8 mouse cellular contexts compared by ENCODE assay signal in the genomic region with DNA sequence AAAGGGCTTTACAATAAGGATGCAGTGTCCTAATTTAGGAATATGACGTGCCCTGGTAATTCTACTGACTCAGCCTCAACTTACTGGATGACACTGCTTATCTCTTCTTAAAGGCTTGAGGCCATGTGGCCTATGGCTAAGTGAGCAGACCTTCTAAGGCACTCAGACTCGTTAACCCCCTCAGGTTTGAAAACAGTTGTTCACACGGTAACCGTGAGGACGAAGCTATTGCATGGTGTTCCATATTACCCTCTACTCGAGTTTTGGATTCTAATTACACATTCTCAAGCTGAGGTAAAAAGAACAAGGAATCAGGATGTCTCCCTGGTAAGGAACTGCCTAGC. TPM values are rescaled to one million over a fixed set of nuclear protein-coding genes. Genes with fewer than 3 reads are reported as not detected.
DNase-seq lines count a peak whose midpoint lies in the region; ATAC-seq and TF ChIP-seq lines count a peak whose summit lies in the region.

No protein-coding gene starts in this region.

- H3K4me3 ChIP-seq in lung, embryonic 14.5 days (ENCODE audit: low read depth, low read length): peak overlapping the region; percentile 87
- peak overlapping the region; percentile 74 for H3K4me3 ChIP-seq in hindbrain, embryonic 15.5 days
- H3K4me3 ChIP-seq in midbrain, embryonic 16.5 days (ENCODE audit: low read depth, low read length): peak overlapping the region; percentile 83

- no peaks in the 10 kb centered on the region for H3K27me3 ChIP-seq in lung, embryonic 14.5 days (ENCODE audit: insufficient read depth, low read length)
- H3K27me3 ChIP-seq in hindbrain, embryonic 15.5 days: no peaks in the 10 kb centered on the region
- no peaks in the 10 kb centered on the region for H3K27me3 ChIP-seq in midbrain, embryonic 16.5 days (ENCODE audit: control insufficient read depth, insufficient read depth, low read depth, low read length)

- no peak for DNase-seq in lung, embryonic 14.5 days
- no peak for DNase-seq in lung, adult 18-20 months
- DNase-seq in c-Kit-positive CD71-positive TER-119-positive erythroid progenitor cells, embryonic 14.5 days (ENCODE audit: low spot score): no peak
- DNase-seq in left cerebral cortex, postnatal 4 days: no peak
- no peak for DNase-seq in cerebellum, adult 9-11 months

- H3K27ac ChIP-seq in lung, embryonic 14.5 days (ENCODE audit: low read depth): peak overlapping the region; percentile 98
- H3K27ac ChIP-seq in hindbrain, embryonic 15.5 days (replicated peaks): peak overlapping the region; percentile 94
- H3K27ac ChIP-seq in midbrain, embryonic 16.5 days (ENCODE audit: low read length): peak overlapping the region; percentile 98

- 15% methylated on average over 6 of the region's 6 CpGs for WGBS in lung, embryonic 14.5 days
- 11% methylated on average over 6 of the region's 6 CpGs for WGBS in hindbrain, embryonic 15.5 days
- 11% methylated on average over 6 of the region's 6 CpGs for WGBS in midbrain, embryonic 16.5 days

- H3K9ac ChIP-seq in lung, embryonic 14.5 days: peak overlapping the region; percentile 90
- peak overlapping the region; percentile 92 for H3K9ac ChIP-seq in hindbrain, embryonic 15.5 days
- peak overlapping the region; percentile 87 for H3K9ac ChIP-seq in midbrain, embryonic 16.5 days (ENCODE audit: low read depth, low read length)

- no peaks in the 10 kb centered on the region for H3K9me3 ChIP-seq in lung, embryonic 14.5 days (ENCODE audit: low read depth, low read length)
- H3K9me3 ChIP-seq in hindbrain, embryonic 15.5 days: no peaks in the 10 kb centered on the region
- H3K9me3 ChIP-seq in midbrain, embryonic 16.5 days (replicated peaks; ENCODE audit: control insufficient read depth, low read length, poor library complexity, severe bottlenecking): no peaks in the 10 kb centered on the region

- H3K4me2 ChIP-seq in lung, embryonic 14.5 days: peak overlapping the region; percentile 73
- peak overlapping the region; percentile 92 for H3K4me2 ChIP-seq in hindbrain, embryonic 15.5 days
- H3K4me2 ChIP-seq in midbrain, embryonic 16.5 days (ENCODE audit: low read length): peak overlapping the region; percentile 68

- peak; percentile 17 for ATAC-seq in lung, embryonic 14.5 days (ENCODE audit: insufficient read depth)
- ATAC-seq in common myeloid progenitor, adult 5-6 weeks (replicated peaks; ENCODE audit: low read depth, poor library complexity, severe bottlenecking): peak; percentile 24
- ATAC-seq in hindbrain, embryonic 15.5 days (ENCODE audit: low FRiP score, low read depth): peak; percentile 48
- peak; percentile 66 for ATAC-seq in midbrain, embryonic 16.5 days

- peaks cover 9% of the 10 kb centered on the region; the same call in 1 of the 2 replicates for H3K36me3 ChIP-seq in lung, embryonic 14.5 days (ENCODE audit: insufficient read depth)
- no peaks in the 10 kb centered on the region for H3K36me3 ChIP-seq in hindbrain, embryonic 15.5 days
- H3K36me3 ChIP-seq in midbrain, embryonic 16.5 days (ENCODE audit: control insufficient read depth, insufficient read depth, low read length): no peaks in the 10 kb centered on the region

- TF ChIP-seq CTCF in lung, embryonic 14.5 days (IDR thresholded peaks at IDR 0.05; ENCODE audit: low read depth): no peak

- intact Hi-C loops in left cerebral cortex, postnatal 4 days (cut with DNase I): loop anchor here (10.0 kb wide), 1 partner anchor 120 kb away; no protein-coding TSS in a partner anchor

- H3K4me1 ChIP-seq in lung, embryonic 14.5 days (ENCODE audit: insufficient read depth): peaks cover 4% of the 10 kb centered on the region; the same call in 1 of the 2 replicates
- peaks cover 30% of the 10 kb centered on the region for H3K4me1 ChIP-seq in hindbrain, embryonic 15.5 days (replicated peaks)
- peaks cover 26% of the 10 kb centered on the region for H3K4me1 ChIP-seq in midbrain, embryonic 16.5 days (ENCODE audit: control insufficient read depth, insufficient read depth, low read length)

RNA-seq across cellular contexts. Expression of a gene that starts 0.6 kb away (rescaled TPM):
- 86.2 and 90.5 TPM in 2 replicates for polyA plus RNA-seq in lung, embryonic 14.5 days (2014; fragmentation: Nextera tagmentation; extraction: Ambion mirVana)
- total RNA-seq in common myeloid progenitor, adult 5-6 weeks (2017): 13.5 and 14.3 TPM in 2 replicates
- 104 and 111 TPM in 2 replicates for polyA plus RNA-seq in hindbrain, embryonic 15.5 days (2015; fragmentation: Nextera tagmentation; extraction: Ambion mirVana)
- 156 and 169 TPM in 2 replicates for polyA plus RNA-seq in midbrain, embryonic 16.5 days (2015; fragmentation: Nextera tagmentation; extraction: Ambion mirVana)
- total RNA-seq in left cerebral cortex, postnatal 4 days (2021): 100 to 1,000 TPM; 131 to 139 TPM

RNA-seq across cellular contexts. Expression of a gene that starts 16.8 kb away (rescaled TPM):
- not detected in 2 replicates for polyA plus RNA-seq in lung, embryonic 14.5 days (2014; fragmentation: Nextera tagmentation; extraction: Ambion mirVana)
- not detected in 2 replicates for total RNA-seq in common myeloid progenitor, adult 5-6 weeks (2017)
- polyA plus RNA-seq in hindbrain, embryonic 15.5 days (2015; fragmentation: Nextera tagmentation; extraction: Ambion mirVana): not detected in 2 replicates
- polyA plus RNA-seq in midbrain, embryonic 16.5 days (2015; fragmentation: Nextera tagmentation; extraction: Ambion mirVana): not detected in 2 replicates
- not detected for total RNA-seq in left cerebral cortex, postnatal 4 days (2021)

RNA-seq across cellular contexts. Expression of a gene that starts 36.9 kb away (rescaled TPM):
- 27.7 and 28.9 TPM in 2 replicates for polyA plus RNA-seq in lung, embryonic 14.5 days (2014; fragmentation: Nextera tagmentation; extraction: Ambion mirVana)
- total RNA-seq in common myeloid progenitor, adult 5-6 weeks (2017): 35.6 and 39.3 TPM in 2 replicates
- polyA plus RNA-seq in hindbrain, embryonic 15.5 days (2015; fragmentation: Nextera tagmentation; extraction: Ambion mirVana): 6.5 and 7.5 TPM in 2 replicates
- 4.0 and 5.6 TPM in 2 replicates for polyA plus RNA-seq in midbrain, embryonic 16.5 days (2015; fragmentation: Nextera tagmentation; extraction: Ambion mirVana)
- 10 to 100 TPM; 11.4 to 11.9 TPM for total RNA-seq in left cerebral cortex, postnatal 4 days (2021)
